Mouse (Mus musculus): ENCODE results near the gene Spata3.
"Not testable (repeated sequence)": the region's sequence is repeated elsewhere in the genome, so short reads cannot be mapped to it uniquely, and the experiment has no call there.

Spata3 gene

GRCm38 (mm10) chr1:86016516-86016915 lies at the start of gene Spata3:
TSS of gene Spata3 (plus strand) at chr1:86016816.
- CTCF ChIA-PET = no interaction called here

DNA sequence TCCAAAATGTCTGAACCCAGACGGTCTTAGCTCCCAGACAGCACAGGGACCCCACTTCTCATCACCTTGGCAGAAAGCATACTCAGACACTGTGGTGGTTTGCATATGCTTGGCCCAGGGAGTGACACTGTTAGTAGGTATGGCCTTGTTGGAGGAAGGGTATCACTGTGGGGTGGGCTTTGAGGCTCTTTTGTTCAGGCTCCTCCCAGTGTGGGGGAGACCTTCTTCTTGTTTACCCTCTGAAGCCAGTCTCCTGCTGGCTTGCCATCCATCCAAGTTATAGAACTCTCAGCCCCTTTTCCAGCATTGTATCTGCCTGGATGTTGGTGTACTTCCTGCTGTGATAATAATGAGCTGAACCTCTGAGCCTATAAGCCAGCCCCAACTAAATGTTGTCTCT lies 47.5 kb upstream of the Spata3 start:
- CTCF ChIA-PET = no interaction called here

DNA sequence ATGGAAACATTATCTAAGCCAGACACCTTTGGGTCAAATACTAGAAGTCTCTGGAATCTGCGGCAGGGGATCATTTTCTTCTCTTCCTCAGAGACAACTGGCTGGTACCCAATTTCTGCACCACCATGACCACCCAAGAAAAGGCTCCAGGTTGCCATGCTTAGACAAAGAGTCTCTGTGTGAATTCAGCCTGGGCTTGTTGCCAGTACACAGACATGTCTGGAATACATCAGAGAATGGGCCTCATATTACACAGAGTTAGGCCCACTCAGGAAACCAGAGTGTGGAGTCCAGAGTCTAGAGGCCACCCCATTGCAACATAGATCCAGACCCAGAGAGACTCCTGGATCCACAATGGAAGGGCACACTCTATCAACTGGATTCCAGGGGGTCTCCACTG lies 47.1 kb upstream of the Spata3 start:
- CTCF ChIA-PET = no interaction called here

- CTCF ChIA-PET = no interaction called here
Observed at GRCm38 (mm10) chr1:85971070-85971469, 45.5 kb upstream of the Spata3 start.

DNA sequence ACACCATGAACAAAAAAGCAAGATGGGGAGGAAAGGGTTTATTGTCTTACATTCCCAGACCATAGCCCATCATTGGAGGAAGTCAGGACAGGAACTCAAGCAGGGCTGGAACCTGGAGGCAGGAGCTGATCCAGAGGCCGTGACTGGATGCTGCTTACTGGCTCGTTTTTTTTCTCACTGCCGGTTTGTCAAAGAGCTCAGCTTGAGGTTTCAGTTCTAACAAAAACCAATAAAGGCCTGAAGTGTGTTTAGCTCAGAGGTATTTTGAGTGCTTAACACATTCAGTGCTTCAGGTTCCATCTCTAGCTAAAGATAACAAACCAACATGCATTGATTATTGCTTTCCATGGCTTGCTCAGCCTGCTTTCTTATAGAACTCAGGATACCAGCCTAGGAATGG lies 44.3 kb upstream of the Spata3 start:
- CTCF ChIA-PET = no interaction called here

DNA sequence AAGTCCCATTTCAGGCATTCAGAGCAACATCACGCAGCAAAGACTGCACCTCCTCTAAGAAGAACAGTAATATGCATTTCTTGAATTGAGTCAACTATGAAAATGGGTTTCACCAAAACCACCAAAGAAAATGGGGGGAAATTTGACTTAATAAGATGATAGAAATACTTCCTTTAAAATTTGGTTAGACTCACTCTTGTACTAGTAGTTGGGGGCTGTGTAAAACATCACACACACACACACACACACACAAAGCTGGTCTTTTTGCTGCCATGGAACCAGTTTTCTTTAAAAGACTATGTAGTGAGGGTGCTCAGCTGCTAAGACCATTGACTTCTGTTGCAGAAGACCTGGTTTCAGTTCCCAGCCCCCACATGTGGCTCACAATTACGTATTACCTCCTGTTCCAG lies 43.1 kb upstream of the Spata3 start:
- CTCF ChIA-PET = no interaction called here

DNA sequence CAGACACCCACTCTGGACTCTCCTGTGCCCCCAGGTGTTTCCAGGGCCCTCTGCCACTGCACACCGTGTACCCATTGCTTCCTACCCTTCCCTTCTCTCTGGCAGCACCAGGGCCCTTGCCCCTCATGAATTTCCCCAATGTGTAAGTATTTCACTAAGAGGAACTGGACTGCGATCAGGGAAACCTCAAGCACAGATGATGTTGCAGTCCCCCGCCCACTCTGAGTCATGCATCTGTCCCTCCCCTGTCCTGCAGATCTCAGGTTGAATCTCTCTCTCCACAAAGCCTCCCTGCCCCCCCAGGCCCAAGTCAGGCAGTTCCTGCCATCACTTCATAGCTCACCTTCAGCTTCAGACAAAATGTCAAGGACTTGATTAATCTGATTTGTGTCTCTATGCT lies 38.9 kb upstream of the Spata3 start:
- CTCF ChIA-PET = interaction anchor here (0.6 kb wide), 1 partner anchor 510 kb away, joined by 3 read pairs; no protein-coding TSS in a partner anchor

DNA sequence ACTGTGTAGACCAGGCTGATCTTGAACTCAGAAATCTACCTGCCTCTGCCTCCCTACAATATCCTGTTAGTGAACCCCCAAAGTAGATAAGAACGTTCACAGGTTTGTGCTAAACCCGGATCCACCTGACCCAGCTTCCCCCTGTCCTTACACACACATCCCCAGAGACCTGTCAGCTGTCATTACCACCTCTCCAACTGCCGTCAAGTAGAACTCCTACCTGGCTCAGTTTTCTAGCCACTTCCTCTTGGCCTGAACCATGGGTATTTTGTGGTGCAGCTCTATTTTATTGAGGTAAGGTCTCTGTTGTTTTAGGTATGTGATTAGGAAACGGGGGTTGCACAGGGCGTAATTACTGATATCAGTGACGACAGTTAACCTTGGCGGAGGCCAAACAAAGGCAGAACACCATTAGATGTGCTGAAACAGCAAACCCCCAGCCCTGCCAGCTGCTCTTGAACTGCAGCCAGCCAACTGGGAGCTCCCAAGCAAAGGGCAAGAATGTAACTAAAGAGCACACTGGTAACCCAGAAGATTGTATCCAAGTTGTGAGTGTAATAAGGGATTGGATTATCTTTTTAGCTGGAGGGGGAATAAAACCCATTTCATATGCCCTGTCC lies 34.8 kb upstream of the Spata3 start:
- CTCF ChIA-PET = no interaction called here

DNA sequence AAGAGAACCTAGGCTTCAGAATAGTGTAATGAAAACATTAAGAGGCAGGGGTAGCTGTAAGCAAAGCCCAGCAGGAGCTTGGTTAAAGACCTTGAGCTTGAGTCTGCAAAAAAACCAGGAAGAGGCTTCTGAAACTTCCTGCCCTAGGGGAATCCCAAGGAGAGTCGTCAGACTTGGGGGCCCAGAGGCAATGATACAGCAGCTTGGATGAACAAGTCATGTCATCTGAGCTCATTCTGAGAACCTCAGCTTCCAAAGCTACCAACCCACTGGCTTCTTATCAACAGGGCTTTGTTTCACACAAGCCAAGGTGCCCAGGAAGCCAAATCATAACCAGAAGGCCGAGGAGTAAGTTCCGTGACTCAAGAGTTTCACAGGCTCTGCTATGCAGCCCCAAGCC lies 30.8 kb upstream of the Spata3 start:
- CTCF ChIA-PET = interaction anchor here (0.6 kb wide), 1 partner anchor 9 kb away, joined by 3 read pairs; no protein-coding TSS in a partner anchor

GRCm38 (mm10) chr1:85988351-85988750 lies 28.3 kb upstream of the Spata3 start:
- CTCF ChIA-PET = no interaction called here

- CTCF ChIA-PET = not testable (repeated sequence)
Observed at GRCm38 (mm10) chr1:85988882-85989281, 27.7 kb upstream of the Spata3 start.

DNA sequence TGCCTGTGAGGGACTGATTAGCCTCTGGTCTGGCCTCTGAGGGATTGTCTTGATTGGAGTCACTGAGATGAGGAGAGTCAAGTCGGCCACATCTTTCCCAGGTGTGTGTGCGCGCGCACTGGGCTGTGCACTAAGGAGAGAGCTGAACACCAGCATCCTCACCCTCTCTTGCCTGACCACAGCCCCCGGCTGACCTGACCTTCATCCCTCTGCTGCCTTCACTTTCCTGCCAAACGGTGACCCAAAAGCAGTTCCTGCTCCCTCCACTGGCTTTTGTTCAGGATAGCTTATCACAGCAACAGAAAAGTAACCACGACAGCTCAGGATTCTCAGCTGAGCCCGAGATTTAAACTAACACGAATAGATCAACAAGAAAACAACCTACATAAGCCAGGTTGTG lies 24.4 kb upstream of the Spata3 start:
- CTCF ChIA-PET = interaction anchor here (0.5 kb wide), 1 partner anchor 514 kb away, joined by 6 read pairs; no protein-coding TSS in a partner anchor

- CTCF ChIA-PET = no interaction called here
Observed at GRCm38 (mm10) chr1:85993541-85993940, 23.1 kb upstream of the Spata3 start.

DNA sequence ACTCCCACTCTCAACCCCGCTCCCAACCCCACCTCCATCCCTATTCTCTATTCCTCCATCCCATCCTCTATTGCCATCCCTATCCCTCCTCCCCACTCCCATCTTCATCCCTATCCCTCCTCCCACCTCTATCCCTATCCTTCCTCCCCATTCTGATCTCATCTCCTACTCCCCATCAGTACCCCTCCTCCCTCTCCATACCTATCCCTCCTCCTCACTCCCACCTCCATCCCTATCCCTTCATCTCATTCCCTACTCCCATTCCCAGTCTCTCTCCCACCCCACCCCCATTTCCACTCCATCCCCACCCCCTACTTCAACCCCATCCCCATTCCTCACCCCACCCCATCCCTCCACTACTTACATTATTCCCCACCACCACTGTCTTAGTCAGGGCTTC lies 19.4 kb upstream of the Spata3 start:
- CTCF ChIA-PET = interaction anchor here (2.1 kb wide), 1 partner anchor 10 kb away, joined by 8 read pairs; no protein-coding TSS in a partner anchor

DNA sequence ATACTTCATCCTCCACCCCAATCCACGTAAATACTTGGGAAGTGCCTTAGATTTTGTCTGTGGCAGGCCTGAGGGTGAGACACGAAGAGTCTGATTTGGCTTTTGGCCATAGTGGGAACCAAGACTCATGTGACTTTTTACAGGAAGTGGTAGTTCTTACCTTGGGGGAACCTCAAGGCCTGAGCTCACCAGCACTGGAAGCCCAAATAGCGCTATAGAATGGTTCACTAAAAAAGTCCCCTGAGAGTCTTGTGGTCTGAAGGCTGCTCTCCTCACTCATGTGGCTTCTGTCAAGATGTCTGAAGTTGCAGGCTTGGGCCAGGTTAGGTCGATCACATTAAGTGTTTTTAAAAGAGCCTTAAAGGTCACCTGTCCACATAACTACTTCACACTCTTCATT lies 18.6 kb upstream of the Spata3 start:
- CTCF ChIA-PET = interaction anchor here (0.8 to 2.1 kb wide), 2 partner anchors 9 to 30 kb away, joined by 6 to 8 read pairs; no protein-coding TSS in a partner anchor

DNA sequence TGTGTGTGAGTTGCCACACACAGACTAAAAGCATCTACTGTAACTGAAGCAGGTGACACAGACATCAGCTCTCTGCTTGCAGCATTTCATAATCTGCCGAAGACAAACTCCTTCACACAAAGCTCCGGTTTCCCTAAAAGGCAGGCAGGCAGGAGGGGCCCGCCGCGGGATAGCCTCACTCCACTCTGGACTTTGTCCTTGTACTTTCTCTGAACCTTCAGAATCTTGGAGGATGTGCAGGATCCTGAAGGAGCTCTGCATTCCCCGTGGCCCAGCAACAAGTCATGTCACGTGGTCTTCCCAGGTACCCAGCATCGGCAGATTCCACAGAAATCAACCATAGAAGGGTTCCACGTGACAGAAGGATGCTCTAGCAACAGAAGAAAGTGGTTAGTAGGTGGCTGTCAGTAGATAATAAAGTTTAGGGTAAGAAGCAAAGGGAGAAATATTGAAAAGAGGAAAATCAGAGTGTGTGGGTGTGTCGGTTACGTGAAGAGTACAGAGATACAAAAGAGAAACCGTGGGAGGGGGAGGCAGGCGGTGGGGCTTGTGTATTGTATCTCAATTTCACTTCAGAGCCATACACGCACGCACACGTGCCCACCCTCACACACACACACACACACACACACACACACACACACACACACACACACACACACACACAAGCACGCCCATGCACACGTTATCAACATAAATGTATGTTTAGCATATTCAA lies 16.6 kb upstream of the Spata3 start:
- CTCF ChIA-PET = no interaction called here

DNA sequence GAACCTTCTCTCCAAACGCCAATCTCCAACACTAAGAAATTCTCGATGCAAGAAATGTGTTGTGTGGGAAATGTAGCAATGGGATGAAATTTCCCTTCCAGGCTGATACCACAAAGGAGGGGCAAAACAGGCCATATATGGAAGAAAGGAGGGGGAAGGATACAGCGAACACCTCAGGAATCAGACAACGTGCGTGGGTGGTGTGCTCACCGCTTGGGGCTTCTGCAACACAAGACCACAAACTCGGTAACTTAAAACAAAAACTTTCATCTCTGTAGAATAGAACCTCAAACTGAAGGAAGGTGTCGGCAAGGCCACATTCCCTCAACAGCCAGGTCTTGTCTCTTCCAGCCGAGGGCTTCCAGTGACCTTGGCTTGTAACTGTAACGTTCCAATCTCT lies 11.1 kb upstream of the Spata3 start:
- CTCF ChIA-PET = interaction anchor here (0.5 to 0.9 kb wide), 2 partner anchors 10 to 70 kb away, joined by 4 to 5 read pairs; no protein-coding TSS in a partner anchor

DNA sequence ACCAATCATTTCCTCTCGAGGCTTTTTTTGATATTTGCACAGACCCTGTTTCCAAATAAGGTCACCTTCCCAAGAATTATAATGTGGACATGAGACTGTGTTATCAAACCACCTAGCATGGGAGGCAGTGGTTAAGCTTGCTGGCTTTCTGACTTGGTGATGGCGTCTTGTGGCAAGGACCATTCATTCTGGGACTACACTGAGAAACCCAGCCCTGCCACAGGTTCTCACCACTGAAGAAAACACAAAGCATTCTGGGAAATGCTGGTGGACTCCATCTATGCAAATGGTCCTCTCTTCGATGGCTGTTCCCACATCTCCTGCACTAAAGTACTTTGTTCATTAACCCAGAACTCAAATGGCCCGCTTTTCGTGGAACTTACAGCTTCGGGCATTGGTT lies 10.6 kb upstream of the Spata3 start:
- CTCF ChIA-PET = interaction anchor here (0.9 kb wide), 1 partner anchor 71 kb away, joined by 4 read pairs; no protein-coding TSS in a partner anchor

DNA sequence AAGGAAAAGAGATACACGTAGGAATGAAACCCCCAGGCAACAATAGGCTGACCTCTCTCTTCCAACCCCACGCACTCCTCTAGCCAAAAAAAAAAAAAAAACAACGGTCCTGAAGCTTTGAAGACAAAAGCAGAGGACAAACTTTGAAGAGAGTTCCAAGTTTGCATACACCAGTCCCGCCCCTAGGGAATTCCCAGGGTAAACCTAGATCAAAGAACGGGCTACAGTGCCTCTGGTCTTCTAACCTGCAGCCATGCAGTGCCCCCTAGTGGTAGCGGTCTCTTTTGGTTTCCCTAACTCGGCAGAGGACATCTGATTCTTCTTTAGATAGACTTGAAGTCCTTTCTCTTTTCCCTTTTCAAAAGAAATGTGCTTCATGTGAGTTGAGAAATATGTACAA lies 8.8 kb upstream of the Spata3 start:
- CTCF ChIA-PET = interaction anchor here (0.7 to 1.2 kb wide), 5 partner anchors 10 to 104 kb away, joined by 3 to 9 read pairs (median 4); no protein-coding TSS in a partner anchor

DNA sequence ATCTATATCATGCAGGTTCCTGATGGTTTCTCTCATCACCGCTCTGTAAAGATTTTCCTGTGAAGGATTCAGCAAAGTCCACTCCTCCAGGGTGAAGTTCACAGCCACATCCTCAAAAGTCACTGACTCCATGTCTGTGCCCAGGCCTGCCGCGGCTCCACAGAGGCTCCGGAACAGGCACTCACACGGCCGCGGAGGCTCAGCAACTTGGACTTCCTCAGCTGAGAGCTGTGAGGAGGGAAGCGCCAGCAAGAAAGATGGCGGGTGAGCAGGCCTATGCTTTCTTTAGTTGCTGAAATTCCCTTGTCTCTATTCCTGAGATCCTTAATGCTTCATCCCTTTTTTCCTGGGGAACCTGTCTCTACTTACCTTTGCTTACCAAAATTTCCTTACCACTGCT lies 858 bp upstream of the Spata3 start:
- CTCF ChIA-PET = not testable (repeated sequence)

DNA sequence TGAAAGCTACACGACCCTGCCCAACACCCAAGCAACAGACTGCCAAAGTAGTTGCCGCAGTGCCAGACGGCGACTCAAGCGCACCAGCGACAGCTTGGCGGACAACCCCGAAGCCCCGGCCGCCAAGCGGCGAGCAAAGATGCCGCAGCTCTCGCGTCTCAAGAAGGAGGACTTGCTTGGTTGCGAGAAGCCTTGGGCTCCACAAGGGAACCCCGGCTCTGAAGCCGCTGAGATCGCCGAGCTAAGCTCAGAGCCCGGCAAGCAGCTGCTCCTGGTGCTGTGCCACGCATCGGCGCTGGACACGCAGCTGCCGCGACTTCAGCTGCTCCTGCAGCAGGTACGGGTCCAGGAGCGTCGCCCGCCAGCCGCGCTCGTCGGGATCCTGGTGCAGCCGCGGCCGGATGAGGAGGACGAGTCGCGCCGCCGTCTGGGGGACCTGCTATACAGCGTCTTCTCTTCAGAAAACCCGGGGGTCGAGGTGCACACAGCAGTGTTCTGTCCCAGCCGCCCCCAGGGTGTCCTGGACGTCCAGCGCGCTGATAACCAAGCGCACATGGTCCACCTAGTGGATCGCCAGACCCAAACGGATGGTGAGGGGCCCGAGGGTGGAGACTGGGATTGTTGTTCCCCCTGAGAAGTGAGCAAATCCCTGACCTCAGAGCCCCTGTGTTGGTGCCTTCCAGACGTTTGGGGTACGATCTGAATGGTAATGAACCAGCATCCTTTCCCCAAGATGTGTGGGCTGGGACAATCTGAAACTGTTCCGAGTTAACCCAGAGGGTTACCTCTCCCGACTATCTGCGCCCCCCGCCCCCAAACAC lies 1.8 kb downstream of the Spata3 start:
- CTCF ChIA-PET = no interaction called here

DNA sequence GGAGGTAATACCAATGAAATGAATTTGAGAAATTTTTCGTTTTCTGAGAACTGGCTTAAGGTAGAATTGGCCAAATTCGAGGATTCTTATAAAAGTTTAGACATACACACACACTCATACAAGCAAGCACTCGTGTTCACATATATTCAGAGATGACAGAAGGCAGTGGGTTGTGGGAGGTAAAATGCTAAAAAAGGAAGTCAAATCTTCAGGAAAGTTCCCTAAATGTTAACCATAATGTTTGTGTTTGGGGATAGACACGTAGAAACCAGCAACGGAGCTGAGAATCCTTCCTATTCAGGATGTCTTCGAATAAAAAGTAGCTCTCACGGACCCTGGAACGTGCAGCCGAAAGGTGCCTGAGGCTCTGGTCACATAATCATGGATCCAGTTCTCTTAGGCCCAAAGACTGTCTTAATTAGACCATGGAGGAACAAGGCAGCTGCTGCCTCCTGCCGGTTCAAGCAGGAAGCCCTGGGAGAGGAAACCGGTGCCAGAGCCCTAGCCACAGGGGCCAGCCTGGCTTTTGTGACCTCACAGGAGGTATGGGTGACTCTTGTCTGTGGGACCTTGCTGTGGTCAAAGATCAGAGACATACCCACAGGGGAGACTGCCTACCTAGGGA lies 4.9 kb downstream of the Spata3 start:
- CTCF ChIA-PET = interaction anchor here (1.1 kb wide), 1 partner anchor 66 kb away, joined by 4 read pairs; no protein-coding TSS in a partner anchor
